In genomic region chr15:51264599-51265163, GRCm38 (mm10) we compare ENCODE assay signal across 26 mouse cellular contexts.
DNase-seq lines count a peak whose midpoint lies in the region; ATAC-seq and TF ChIP-seq lines count a peak whose summit lies in the region.
"Had no signal": no experiment of that assay in that cellular context is flagged by ENCODE, and none has a peak within 500 bp of the region (broad histone marks: within the 10 kb centered on the region; RNA-seq: fewer than 3 reads in every experiment).

No protein-coding gene starts in this region.

- H3K27me3 ChIP-seq in forebrain, embryonic 16.5 days (replicated peaks; ENCODE audit: control insufficient read depth, insufficient read depth, low read length) = no peaks in the 10 kb centered on the region
- H3K27me3 ChIP-seq in forebrain, embryonic 10.5 days (ENCODE audit: poor library complexity, severe bottlenecking) = no peaks in the 10 kb centered on the region
- no peaks in the 10 kb centered on the region for H3K27me3 ChIP-seq in lung, embryonic 14.5 days (ENCODE audit: insufficient read depth, low read length)
- H3K27me3 ChIP-seq: embryonic facial prominence, embryonic 12.5 days; forebrain, embryonic 13.5 days; heart, embryonic 12.5 days; hindbrain, embryonic 15.5 days had no signal

- peak overlapping the region; percentile 9; the same call in 1 of the 2 replicates for H3K4me2 ChIP-seq in forebrain, embryonic 16.5 days (ENCODE audit: low read length)
- H3K4me2 ChIP-seq in lung, embryonic 14.5 days = no peak overlapping the region
- H3K4me2 ChIP-seq: embryonic facial prominence, embryonic 12.5 days; forebrain, embryonic 13.5 days; heart, embryonic 12.5 days; hindbrain, embryonic 15.5 days had no signal

- no peak for TF ChIP-seq CTCF in lung, embryonic 14.5 days (IDR thresholded peaks at IDR 0.05; ENCODE audit: low read depth)
- no peak for TF ChIP-seq CTCF in brain, embryonic 14.5 days (IDR thresholded peaks at IDR 0.05; ENCODE audit: borderline replicate concordance, extremely low read depth, insufficient read depth, insufficient read length)

- WGBS in forebrain, embryonic 16.5 days = 34% methylated on average over 5 of the region's 5 CpGs
- 80% methylated on average over 5 of the region's 5 CpGs for WGBS in forebrain, embryonic 10.5 days
- 44% methylated on average over 5 of the region's 5 CpGs for WGBS in lung, embryonic 14.5 days

- H3K4me3 ChIP-seq in forebrain, embryonic 16.5 days (replicated peaks; ENCODE audit: low read length) = no peak overlapping the region
- no peak overlapping the region for H3K4me3 ChIP-seq in forebrain, embryonic 10.5 days
- no peak overlapping the region for H3K4me3 ChIP-seq in lung, embryonic 14.5 days (ENCODE audit: low read depth, low read length)
- H3K4me3 ChIP-seq: embryonic facial prominence, embryonic 12.5 days; forebrain, embryonic 13.5 days; heart, embryonic 12.5 days; hindbrain, embryonic 15.5 days had no signal

- no peaks in the 10 kb centered on the region for H3K4me1 ChIP-seq in forebrain, embryonic 16.5 days (replicated peaks; ENCODE audit: control insufficient read depth, insufficient read depth, low read length)
- H3K4me1 ChIP-seq in forebrain, embryonic 10.5 days = no peaks in the 10 kb centered on the region
- no peaks in the 10 kb centered on the region for H3K4me1 ChIP-seq in lung, embryonic 14.5 days (ENCODE audit: insufficient read depth)
- H3K4me1 ChIP-seq: embryonic facial prominence, embryonic 12.5 days; forebrain, embryonic 13.5 days; heart, embryonic 12.5 days; hindbrain, embryonic 15.5 days had no signal

- no peak overlapping the region for H3K27ac ChIP-seq in forebrain, embryonic 16.5 days (ENCODE audit: low read length)
- H3K27ac ChIP-seq in forebrain, embryonic 10.5 days = no peak overlapping the region
- H3K27ac ChIP-seq in lung, embryonic 14.5 days (ENCODE audit: low read depth) = no peak overlapping the region
- H3K27ac ChIP-seq: embryonic facial prominence, embryonic 12.5 days; forebrain, embryonic 13.5 days; hindbrain, embryonic 15.5 days had no signal

- H3K9me3 ChIP-seq in forebrain, embryonic 16.5 days (ENCODE audit: control insufficient read depth, low read length) = no peaks in the 10 kb centered on the region
- H3K9me3 ChIP-seq in forebrain, embryonic 10.5 days = no peaks in the 10 kb centered on the region
- no peaks in the 10 kb centered on the region for H3K9me3 ChIP-seq in lung, embryonic 14.5 days (ENCODE audit: low read depth, low read length)
- H3K9me3 ChIP-seq: embryonic facial prominence, embryonic 12.5 days; forebrain, embryonic 13.5 days; G1E; heart, embryonic 12.5 days; hindbrain, embryonic 15.5 days had no signal

- no peak for TF ChIP-seq POLR2A in brain, embryonic 14.5 days (IDR thresholded peaks at IDR 0.05; ENCODE audit: borderline replicate concordance, extremely low read depth, insufficient read depth, insufficient read length, poor library complexity, severe bottlenecking)

- peak; percentile 57; the same call in 1 of the 2 replicates for ATAC-seq in forebrain, embryonic 16.5 days
- no peak for ATAC-seq in lung, embryonic 14.5 days (ENCODE audit: insufficient read depth)
- ATAC-seq: activated CD4-positive, CD25-positive, alpha-beta regulatory T cell, adult 4 months; CD4-positive, CD25-positive, alpha-beta regulatory T cell, adult 4 months; forebrain, embryonic 13.5 days; intestine, embryonic 16.5 days; Patski had no signal

- DNase-seq in cerebellum, postnatal 10 days = peak; percentile 30 to 37
- DNase-seq in cerebellum, adult 9-10 months = no peak
- DNase-seq in forebrain, embryonic 10.5 days (ENCODE audit: extremely low spot score, low spot score) = no peak
- DNase-seq in lung, embryonic 14.5 days = peak; percentile 62
- no peak for DNase-seq in lung, postnatal 14 days
- DNase-seq in brain, embryonic 14.5 days (ENCODE audit: low read depth) = peak; percentile 40
- no peak for DNase-seq in MN1 (ENCODE audit: low spot score)
- DNase-seq: adrenal gland, adult 2 months; adrenal gland, postnatal 25 days; B cell, adult 2 months; cerebellum, adult 11-12 months; cerebellum, adult 9-11 months; embryo, embryonic 11 days; gastrocnemius, postnatal 14 days; heart, postnatal 36 days; kidney, adult 2 months had no signal

- no peak overlapping the region for H3K9ac ChIP-seq in forebrain, embryonic 16.5 days (replicated peaks; ENCODE audit: low read depth, low read length)
- H3K9ac ChIP-seq in lung, embryonic 14.5 days = no peak overlapping the region
- H3K9ac ChIP-seq: embryonic facial prominence, embryonic 12.5 days; forebrain, embryonic 13.5 days; heart, embryonic 12.5 days; hindbrain, embryonic 15.5 days had no signal

- H3K36me3 ChIP-seq in forebrain, embryonic 16.5 days (ENCODE audit: control insufficient read depth, insufficient read depth) = no peaks in the 10 kb centered on the region
- no peaks in the 10 kb centered on the region for H3K36me3 ChIP-seq in forebrain, embryonic 10.5 days (replicated peaks)
- no peaks in the 10 kb centered on the region for H3K36me3 ChIP-seq in lung, embryonic 14.5 days (ENCODE audit: insufficient read depth)
- H3K36me3 ChIP-seq: embryonic facial prominence, embryonic 12.5 days; G1E; heart, embryonic 12.5 days; hindbrain, embryonic 15.5 days had no signal

Comparison
In these comparisons a context has a peak if more than half of its experiments do, and no peak if none do; other contexts are left out.
1. DNase-seq: peak in cerebellum, postnatal 10 days (2 of 2), lung, embryonic 14.5 days (single experiment) and brain, embryonic 14.5 days (single experiment); none in cerebellum, adult 9-10 months (single experiment), forebrain, embryonic 10.5 days (single experiment), lung, postnatal 14 days (single experiment) and MN1 (single experiment).